ENCODE assay signal across 18 mouse cellular contexts in genomic region chr15:62264966-62265365, GRCm38 (mm10).
"Had no signal": no experiment of that assay in that cellular context is flagged by ENCODE, and none has a peak within 500 bp of the region (broad histone marks: within the 10 kb centered on the region; RNA-seq: fewer than 3 reads in every experiment).

No protein-coding gene starts in this region.

- DNase-seq: kidney, postnatal 10 days; left cerebral cortex, postnatal 4 days; lung, adult 18-20 months; lung, postnatal 10 days; lung, postnatal 36 days; right cerebral cortex, adult 18-20 months; right cerebral cortex, postnatal 14 days; thymus, postnatal 36 days had no signal

- H3K4me2 ChIP-seq: limb, embryonic 12.5 days; limb, embryonic 15.5 days; lung, embryonic 15.5 days; midbrain, embryonic 12.5 days; midbrain, embryonic 15.5 days; neural tube, embryonic 12.5 days; neural tube, embryonic 15.5 days; stomach, embryonic 15.5 days had no signal

- H3K36me3 ChIP-seq: limb, embryonic 12.5 days; limb, embryonic 15.5 days; lung, embryonic 15.5 days; midbrain, embryonic 12.5 days; midbrain, embryonic 15.5 days; neural tube, embryonic 12.5 days; neural tube, embryonic 15.5 days; stomach, embryonic 15.5 days had no signal

- H3K27ac ChIP-seq: limb, embryonic 12.5 days; limb, embryonic 15.5 days; liver, embryonic 14.5 days; lung, embryonic 15.5 days; midbrain, embryonic 12.5 days; midbrain, embryonic 15.5 days; neural tube, embryonic 12.5 days; neural tube, embryonic 15.5 days; stomach, embryonic 15.5 days had no signal

- H3K9me3 ChIP-seq: limb, embryonic 12.5 days; limb, embryonic 15.5 days; lung, embryonic 15.5 days; midbrain, embryonic 12.5 days; midbrain, embryonic 15.5 days; neural tube, embryonic 12.5 days; neural tube, embryonic 15.5 days; stomach, embryonic 15.5 days had no signal

- H3K9ac ChIP-seq: limb, embryonic 12.5 days; limb, embryonic 15.5 days; liver, embryonic 14.5 days; lung, embryonic 15.5 days; midbrain, embryonic 12.5 days; midbrain, embryonic 15.5 days; neural tube, embryonic 12.5 days; neural tube, embryonic 15.5 days; stomach, embryonic 15.5 days had no signal

- H3K4me1 ChIP-seq: limb, embryonic 12.5 days; limb, embryonic 15.5 days; lung, embryonic 15.5 days; midbrain, embryonic 12.5 days; midbrain, embryonic 15.5 days; neural tube, embryonic 12.5 days; neural tube, embryonic 15.5 days; stomach, embryonic 15.5 days had no signal

- H3K4me3 ChIP-seq: limb, embryonic 12.5 days; limb, embryonic 15.5 days; lung, embryonic 15.5 days; midbrain, embryonic 12.5 days; midbrain, embryonic 15.5 days; neural tube, embryonic 12.5 days; neural tube, embryonic 15.5 days; stomach, embryonic 15.5 days had no signal

- H3K27me3 ChIP-seq: limb, embryonic 12.5 days; limb, embryonic 15.5 days; lung, embryonic 15.5 days; midbrain, embryonic 12.5 days; midbrain, embryonic 15.5 days; neural tube, embryonic 12.5 days; neural tube, embryonic 15.5 days; stomach, embryonic 15.5 days had no signal

- ATAC-seq: hindbrain, embryonic 16.5 days; midbrain, embryonic 15.5 days had no signal
